Mouse (Mus musculus) cerebellum, adult 2 months (tissue): ENCODE measurements at regions not wholly inside any gene's neighbourhood (a gene's known extent, or its start where the extent isn't known, plus 50 kb on each side); places are given as distances from the start of the nearest gene placed in this dataset.

Experiments used
- CTCF ChIP-seq: fragments of 200-500 bp; IDR thresholded peaks from 2 replicates; pipeline ENCODE4 v1.5.1; 2011; ENCODE audit warnings: low read depth, mild to moderate bottlenecking, control low read depth, low read length, moderate library complexity, borderline replicate concordance; ENCODE audit not compliant: insufficient read depth
- POLR2A ChIP-seq: fragments of 200-500 bp; IDR thresholded peaks from 2 replicates; pipeline ENCODE4 v1.6.1; 2011; ENCODE audit warnings: low read length, control low read depth, borderline replicate concordance; ENCODE audit not compliant: insufficient read depth

DNA sequence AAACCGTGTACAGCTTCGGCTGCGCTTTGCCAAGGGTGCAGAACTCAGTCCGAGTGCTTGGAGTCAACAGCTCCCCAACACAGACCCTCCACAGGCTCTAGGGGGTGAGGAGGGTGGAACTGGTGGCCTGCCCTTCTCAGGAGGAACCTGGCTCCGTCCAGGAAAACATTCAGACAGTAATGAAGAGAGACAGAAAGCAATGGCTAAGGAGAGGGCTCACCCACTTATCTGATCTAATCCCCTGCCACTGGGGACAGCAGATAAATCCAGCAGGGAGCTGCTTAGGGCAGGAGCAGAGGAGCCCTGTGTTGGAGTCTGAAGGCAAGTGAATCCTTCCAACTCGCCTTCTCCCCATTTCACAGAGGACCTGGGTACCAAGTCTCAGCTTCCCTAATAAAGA is 292.3 kb upstream of the Mki67 start:
- TF ChIP-seq CTCF (no peak), POLR2A (no peak)
